Mouse (Mus musculus) brain, adult 10 weeks (tissue): ENCODE data around the gene Zfp329. TPM values are rescaled to one million over a fixed set of nuclear protein-coding genes. Genes with fewer than 3 reads are reported as not detected.

Source experiments
- polyA plus RNA-seq: library from polyadenylated mRNA; stranded (reverse); fragments of 350-450 nt; fragmentation: Illumina TruSeq; extraction: RNeasy Lipid Tissue Mini Kit (QIAGEN cat#74804); gene quantifications from one replicate; pipeline ENCODE4 v1.2.3, GENCODE M21; 2015; ENCODE audit warnings: low read depth, low replicate concordance

The Zfp329 gene
- 17.6 TPM for polyA plus RNA-seq

DNA sequence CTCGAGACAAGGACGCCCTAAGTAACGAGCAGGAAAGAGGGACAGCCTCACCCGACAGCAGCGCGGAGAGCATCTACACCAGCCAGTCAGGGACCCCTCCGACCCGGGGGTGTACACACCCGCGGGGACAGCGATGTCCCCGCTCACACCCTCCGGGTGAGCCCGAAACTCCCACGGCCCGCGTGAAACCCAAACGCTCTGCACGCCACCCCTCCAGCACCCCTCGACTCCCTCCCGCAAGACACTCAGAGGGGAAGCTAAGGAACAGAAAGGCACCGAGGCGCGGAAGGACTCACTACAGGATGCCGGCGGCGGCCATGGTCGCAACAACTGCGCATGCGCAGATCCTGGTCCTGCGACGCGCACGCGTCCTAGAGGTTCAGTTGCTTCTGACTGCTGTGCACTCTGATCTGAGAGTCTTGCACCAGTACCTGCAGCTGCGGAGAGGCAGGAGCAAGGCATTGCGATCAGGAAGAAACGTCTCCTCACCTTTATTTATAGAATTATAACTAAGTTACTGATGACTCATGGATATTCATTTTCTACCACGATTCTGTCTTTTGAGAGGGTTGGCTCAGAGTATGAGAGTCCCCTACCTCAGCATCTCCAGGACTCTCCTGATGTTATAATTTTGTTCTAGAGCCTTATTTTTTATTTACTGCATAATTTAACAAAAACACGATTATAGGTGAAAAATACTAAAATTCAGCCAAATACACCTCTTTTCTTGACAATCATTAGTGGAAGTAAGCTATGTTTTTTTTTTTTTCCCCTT, at the start of gene Zfp329:
Zfp329 (minus strand) TSS at position 338 of the 775 bp plus-strand sequence.

DNA sequence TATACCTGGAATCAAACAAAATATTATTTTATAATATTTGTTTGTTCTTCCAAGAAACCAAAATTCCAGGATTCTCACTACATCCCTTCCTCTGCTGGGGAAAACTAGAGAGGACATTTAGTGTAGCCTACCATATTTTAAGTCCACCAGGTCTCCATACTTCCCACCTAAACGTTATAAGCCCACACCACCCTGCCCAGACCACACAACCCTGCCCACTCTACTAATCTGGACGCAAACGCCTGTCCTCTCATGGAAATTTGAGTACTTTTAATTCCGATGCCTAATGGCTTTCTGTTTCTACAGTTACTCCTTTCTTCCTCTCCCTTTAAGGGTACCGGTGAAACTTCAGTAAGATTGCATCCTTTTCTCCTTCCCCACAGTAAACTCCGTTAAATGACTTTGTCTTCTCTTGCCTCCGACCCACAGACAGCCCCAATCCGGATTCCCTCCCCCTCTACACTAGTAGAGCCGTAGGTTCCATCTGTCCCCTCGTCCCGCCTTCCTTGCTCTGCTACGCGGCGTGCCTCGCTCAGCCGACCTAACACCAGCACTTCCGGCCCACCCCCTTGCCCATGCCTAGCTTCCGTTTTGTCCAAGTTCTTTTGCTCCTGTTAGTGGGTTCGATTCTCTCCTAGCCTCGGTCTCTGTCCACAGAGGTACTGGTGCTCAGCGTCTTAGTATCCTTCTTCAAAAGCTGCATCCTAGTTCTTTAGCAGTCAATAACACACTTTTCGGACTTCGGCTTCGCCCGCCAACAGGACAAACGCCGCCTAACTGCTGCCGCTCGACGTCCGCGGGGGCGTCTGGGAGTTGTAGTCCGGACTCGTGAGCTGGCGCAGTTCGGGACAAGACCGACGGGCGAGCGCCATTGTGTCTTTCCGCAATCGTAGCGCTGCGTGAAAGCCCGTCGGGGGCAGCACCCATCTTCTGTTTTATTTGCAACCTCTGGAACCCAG, 15.8 kb upstream of the Zfp329 start, which contains the start of gene Zfp110:
Zfp110 (plus strand) TSS at position 600 of the 959 bp plus-strand sequence.

DNA sequence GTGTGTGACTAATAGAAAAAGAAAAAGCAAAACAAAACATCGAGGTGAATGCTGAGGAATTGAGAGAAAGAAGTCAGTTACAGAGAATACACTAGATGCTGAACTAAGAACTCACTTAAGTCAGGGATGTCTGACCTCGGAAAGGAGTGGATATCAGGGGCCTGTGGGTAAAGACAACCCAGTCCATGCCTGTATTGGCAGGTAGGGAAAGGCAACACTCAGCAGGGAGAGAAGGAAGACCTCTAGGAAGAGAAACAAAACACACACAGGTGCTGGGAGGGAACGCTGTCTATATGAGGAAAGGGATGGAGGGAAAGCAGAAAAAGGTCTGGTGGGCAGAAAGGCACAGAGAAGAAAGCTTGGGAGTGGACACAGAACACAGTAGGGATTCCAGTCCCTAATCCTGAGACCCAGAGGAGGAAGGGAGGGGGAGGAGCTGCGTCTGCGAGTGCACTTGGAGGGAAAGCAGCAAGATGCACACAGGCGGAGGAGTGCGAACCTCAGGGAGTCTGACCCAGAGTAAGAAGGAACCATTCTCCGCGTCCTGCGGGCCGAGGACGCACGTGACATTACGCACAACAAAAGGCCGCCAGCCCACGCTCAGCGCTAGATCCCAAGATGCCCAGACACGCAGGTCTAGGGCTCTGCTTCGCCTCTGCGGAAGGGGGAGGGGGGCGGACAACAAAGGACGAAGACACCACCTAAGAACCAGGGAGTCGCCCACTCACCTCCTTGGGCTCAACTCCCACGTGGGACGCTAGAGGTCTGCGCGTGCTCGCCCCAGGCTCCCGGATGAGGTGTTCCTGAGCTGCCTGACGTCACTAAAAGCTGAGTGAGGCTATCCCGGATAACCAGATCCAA, 15.6 kb downstream of the Zfp329 start, which contains the start of gene Zscan18:
Zscan18 (minus strand) TSS at position 770 of the 861 bp plus-strand sequence.

Other genes starting within 250 kb of the Zfp329 start
- not detected for gene Vmn2r53, start 210.1 kb downstream of the Zfp329 start, polyA plus RNA-seq
- gene Vmn2r54, start 178.5 kb downstream of the Zfp329 start, polyA plus RNA-seq, result not detected
- not detected for gene Vmn2r55, start 133.9 kb downstream of the Zfp329 start, polyA plus RNA-seq
- gene Vmn2r56, start 83.9 kb downstream of the Zfp329 start, polyA plus RNA-seq, result not detected
- 17.1 TPM for gene Zscan18, start 15.2 kb downstream of the Zfp329 start, polyA plus RNA-seq
- 12.9 TPM for gene Zfp110, start 15.9 kb upstream of the Zfp329 start, polyA plus RNA-seq
- 6.8 TPM for gene Zfp128, start 62.3 kb upstream of the Zfp329 start, polyA plus RNA-seq
- 9.1 TPM for gene Zscan22, start 79.0 kb upstream of the Zfp329 start, polyA plus RNA-seq
- 684 TPM for gene Rps5, start 103.4 kb upstream of the Zfp329 start, polyA plus RNA-seq
- 1.1 TPM for gene Rnf225, start 108.6 kb upstream of the Zfp329 start, polyA plus RNA-seq
- 6.7 TPM for gene Zfp324, start 147.0 kb upstream of the Zfp329 start, polyA plus RNA-seq
- gene Zfp446, start 159.0 kb upstream of the Zfp329 start, polyA plus RNA-seq, result 7.9 TPM
- 0.98 TPM for gene Slc27a5, start 179.3 kb upstream of the Zfp329 start, polyA plus RNA-seq
- gene Trim28, start 180.3 kb upstream of the Zfp329 start, polyA plus RNA-seq, result 177 TPM
- gene Zbtb45, start 191.2 kb upstream of the Zfp329 start, polyA plus RNA-seq, result 22.8 TPM
- 240 TPM for gene Chmp2a, start 215.9 kb upstream of the Zfp329 start, polyA plus RNA-seq
- gene Ube2m, start 219.4 kb upstream of the Zfp329 start, polyA plus RNA-seq, result 279 TPM
- gene Mzf1, start 235.9 kb upstream of the Zfp329 start, polyA plus RNA-seq, result 7.7 TPM